Mouse (Mus musculus): Measurements from ENCODE around the gene Chic2. TPM values are rescaled to one million over a fixed set of nuclear protein-coding genes. Genes with fewer than 3 reads are reported as not detected.

The Chic2 gene
- total and polyA plus RNA-seq, 2 experiments from 2014 or later = 12.8 to 33.9 TPM

DNA sequence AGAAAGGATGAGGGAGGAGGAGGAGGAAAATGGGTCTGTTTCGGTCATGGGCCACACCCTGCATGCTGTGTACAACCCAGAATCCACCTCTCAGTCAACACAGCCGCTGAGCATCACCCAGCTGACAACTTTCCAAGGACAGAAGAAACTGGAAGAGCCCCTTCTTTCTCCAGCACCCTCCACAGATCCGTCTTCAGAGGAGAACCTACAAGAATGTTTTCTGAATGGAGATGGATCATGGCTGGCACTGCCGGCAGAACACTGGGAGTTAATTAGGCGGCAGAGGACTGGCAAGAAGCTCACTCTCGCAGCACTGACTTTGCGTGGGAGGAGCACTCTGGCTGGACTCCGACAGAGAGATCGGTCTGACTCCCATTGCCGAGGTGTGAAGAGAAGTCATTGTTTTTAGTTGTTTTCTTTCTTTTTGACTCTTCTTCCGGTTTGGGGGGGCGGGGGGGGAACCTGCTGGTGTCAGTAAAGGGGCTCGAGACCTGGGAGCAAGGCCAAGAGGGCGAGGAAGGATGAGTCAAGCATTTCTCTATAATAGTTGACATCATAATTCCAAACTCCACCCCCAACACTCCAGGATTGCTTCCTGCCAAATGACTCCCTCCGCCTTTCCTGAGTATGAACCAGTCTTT lies 2.2 kb upstream of the Chic2 start:
- Histone ChIP-seq H3K4me3 (ENCODE audit: low read length) (no peak overlapping the region), H3K4me1 (ENCODE audit: insufficient read depth, low read length) (peaks cover 15% of the 10 kb centered on the region), H3K27ac (no peak overlapping the region), H3K9ac (replicated peaks; ENCODE audit: low read length) (no peak overlapping the region), H3K4me2 (ENCODE audit: low read depth, low read length) (no peak overlapping the region), H3K9me3 (ENCODE audit: low read length) (no peaks in the 10 kb centered on the region), H3K27me3 (ENCODE audit: insufficient read depth, low read length) (no peaks in the 10 kb centered on the region), H3K36me3 (ENCODE audit: insufficient read depth, low read length) (no peaks in the 10 kb centered on the region)
- no peak for TF ChIP-seq CTCF (IDR thresholded peaks at IDR 0.05; ENCODE audit: low read depth)
- DNase-seq (ENCODE audit: low spot score) (no peak), ATAC-seq (no peak)
- WGBS = 37% methylated on average over 15 of the region's 15 CpGs

DNA sequence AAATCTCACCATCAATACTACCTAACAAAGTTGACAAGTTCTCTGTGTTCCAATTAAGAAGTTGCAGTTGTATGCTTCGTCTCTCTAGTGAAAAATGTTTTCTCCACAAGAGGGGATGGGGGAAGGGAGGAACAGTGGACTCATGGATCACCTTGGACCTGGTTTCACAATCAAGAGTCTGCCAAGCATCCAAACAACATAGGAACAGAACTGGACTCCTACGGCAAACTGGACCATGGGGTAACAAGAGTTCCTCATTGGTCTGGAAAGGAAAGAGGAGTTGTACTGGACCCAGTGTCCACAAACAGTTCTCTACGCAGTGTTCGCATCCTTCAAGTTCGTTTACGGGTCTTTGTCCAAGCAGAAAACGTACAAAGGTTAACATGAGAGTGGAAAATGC lies 797 bp upstream of the Chic2 start:
- no peak for TF ChIP-seq CTCF (IDR thresholded peaks at IDR 0.05; ENCODE audit: low read depth)
- Histone ChIP-seq H3K36me3 (ENCODE audit: insufficient read depth, low read length) (no peaks in the 10 kb centered on the region), H3K27ac (no peak overlapping the region), H3K4me3 (ENCODE audit: low read length) (no peak overlapping the region), H3K9ac (replicated peaks; ENCODE audit: low read length) (no peak overlapping the region), H3K4me1 (ENCODE audit: insufficient read depth, low read length) (peaks cover 16% of the 10 kb centered on the region), H3K27me3 (ENCODE audit: insufficient read depth, low read length) (no peaks in the 10 kb centered on the region), H3K9me3 (ENCODE audit: low read length) (no peaks in the 10 kb centered on the region), H3K4me2 (ENCODE audit: low read depth, low read length) (no peak overlapping the region)
- ATAC-seq (no peak), DNase-seq (ENCODE audit: low spot score) (no peak)
- 89% methylated on average over 7 of the region's 7 CpGs for WGBS

DNA sequence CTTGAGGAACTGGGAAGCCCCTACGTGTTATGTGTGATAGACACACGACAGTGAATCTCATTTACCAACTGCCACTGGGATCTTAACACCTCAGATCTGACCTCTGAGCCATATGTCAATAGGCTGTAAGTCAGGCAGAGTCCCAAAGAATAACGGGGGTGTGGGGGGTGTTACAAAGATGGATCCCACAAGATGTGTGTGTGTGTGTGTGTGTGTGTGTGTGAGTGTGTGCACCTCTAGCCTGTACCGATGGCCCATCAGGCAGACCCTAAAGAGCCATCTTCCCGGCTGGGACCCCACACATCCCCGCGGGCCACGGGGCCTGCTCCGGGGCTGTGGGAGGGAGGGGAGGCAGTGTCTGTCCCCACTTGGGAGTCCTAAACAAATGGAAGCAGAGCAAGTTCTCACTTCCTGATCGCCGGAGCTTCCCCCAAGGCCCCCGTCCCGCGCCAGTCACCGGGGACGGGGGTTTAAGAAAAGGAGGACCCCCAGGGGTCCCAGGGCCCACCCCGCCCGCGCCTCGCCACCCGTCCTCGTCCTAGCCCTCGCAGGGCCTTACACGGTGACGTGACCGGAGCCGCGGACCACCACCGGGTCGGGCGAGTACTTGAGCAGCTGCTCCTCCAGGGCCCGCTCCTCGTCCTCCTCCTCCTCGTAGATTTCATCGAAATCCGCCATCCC lies 813 bp downstream of the Chic2 start:
- no peaks in the 10 kb centered on the region for H3K9me3 ChIP-seq (ENCODE audit: low read length)
- H3K4me3 ChIP-seq (ENCODE audit: low read length) = peak overlapping the region; percentile 89
- peak overlapping the region; percentile 90 for H3K27ac ChIP-seq
- TF ChIP-seq CTCF (IDR thresholded peaks at IDR 0.05; ENCODE audit: low read depth) = no peak
- peaks cover 16% of the 10 kb centered on the region for H3K4me1 ChIP-seq (ENCODE audit: insufficient read depth, low read length)
- 2% methylated on average over 34 of the region's 36 CpGs for WGBS
- peak overlapping the region; percentile 92 for H3K9ac ChIP-seq (replicated peaks; ENCODE audit: low read length)
- H3K4me2 ChIP-seq (ENCODE audit: low read depth, low read length) = peak overlapping the region; percentile 92
- ATAC-seq (peak; percentile 84), DNase-seq (ENCODE audit: low spot score) (peak; percentile 21)
- no peaks in the 10 kb centered on the region for H3K27me3 ChIP-seq (ENCODE audit: insufficient read depth, low read length)
- H3K36me3 ChIP-seq (ENCODE audit: insufficient read depth, low read length) = no peaks in the 10 kb centered on the region

DNA sequence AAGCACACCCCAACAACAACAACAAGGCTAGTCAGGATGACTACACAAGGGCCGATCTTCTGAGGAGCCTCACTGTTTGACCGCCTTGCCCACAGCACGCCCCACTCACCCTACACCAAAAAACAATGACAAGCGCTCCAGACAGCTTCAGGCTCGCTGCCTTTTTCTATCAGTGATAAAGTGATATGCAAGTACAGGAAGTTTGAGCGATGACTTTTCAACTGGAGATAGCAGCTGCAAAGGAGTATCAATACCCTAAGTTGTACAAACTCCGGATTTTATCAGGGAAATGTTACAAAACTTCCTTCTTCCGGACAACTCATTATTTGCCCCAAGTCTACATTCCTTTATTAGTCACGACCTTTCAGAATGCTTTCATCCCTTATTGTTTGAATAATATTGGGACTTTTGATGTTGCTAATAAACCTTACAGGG lies 1.5 kb downstream of the Chic2 start:
- no peak for TF ChIP-seq CTCF (IDR thresholded peaks at IDR 0.05; ENCODE audit: low read depth)
- Histone ChIP-seq H3K4me1 (ENCODE audit: insufficient read depth, low read length) (peaks cover 16% of the 10 kb centered on the region), H3K4me3 (ENCODE audit: low read length) (peak overlapping the region; percentile 89), H3K9me3 (ENCODE audit: low read length) (no peaks in the 10 kb centered on the region), H3K36me3 (ENCODE audit: insufficient read depth, low read length) (no peaks in the 10 kb centered on the region), H3K27me3 (ENCODE audit: insufficient read depth, low read length) (no peaks in the 10 kb centered on the region), H3K27ac (no peak overlapping the region), H3K9ac (replicated peaks; ENCODE audit: low read length) (peak overlapping the region; percentile 92; the same call in 1 of the 2 replicates), H3K4me2 (ENCODE audit: low read depth, low read length) (peak overlapping the region; percentile 92)
- DNase-seq (ENCODE audit: low spot score) (no peak), ATAC-seq (no peak)
- 39% methylated on average over 9 of the region's 9 CpGs for WGBS

DNA sequence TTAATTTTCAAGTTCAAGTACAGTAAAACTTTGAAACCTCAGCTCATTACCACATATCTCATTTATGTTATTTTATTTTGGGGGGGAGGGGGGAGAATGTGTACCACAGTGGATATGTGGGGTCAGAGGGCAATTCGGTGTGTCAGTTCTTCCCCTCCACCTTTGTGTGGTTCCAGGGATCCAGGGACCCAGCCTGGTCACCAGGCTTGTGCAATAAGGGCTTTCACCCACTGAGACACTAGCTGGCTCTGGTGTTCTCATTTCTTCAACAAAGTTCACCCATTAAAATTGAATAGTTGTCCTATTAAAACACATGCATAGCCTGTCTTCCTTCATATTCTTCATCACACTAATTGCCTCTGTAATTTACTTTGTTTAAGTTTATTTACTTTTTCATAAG lies 5.3 kb downstream of the Chic2 start:
- Histone ChIP-seq H3K36me3 (ENCODE audit: insufficient read depth, low read length) (no peaks in the 10 kb centered on the region), H3K4me2 (ENCODE audit: low read depth, low read length) (no peak overlapping the region), H3K9me3 (ENCODE audit: low read length) (no peaks in the 10 kb centered on the region), H3K9ac (replicated peaks; ENCODE audit: low read length) (no peak overlapping the region), H3K27me3 (ENCODE audit: insufficient read depth, low read length) (no peaks in the 10 kb centered on the region), H3K27ac (no peak overlapping the region), H3K4me1 (ENCODE audit: insufficient read depth, low read length) (peaks cover 16% of the 10 kb centered on the region), H3K4me3 (ENCODE audit: low read length) (no peak overlapping the region)
- no peak for TF ChIP-seq CTCF (IDR thresholded peaks at IDR 0.05; ENCODE audit: low read depth)
- DNase-seq (ENCODE audit: low spot score) (no peak), ATAC-seq (no peak)
- WGBS = 97% methylated on average over 1 of the region's 1 CpGs

- no peak for TF ChIP-seq CTCF (IDR thresholded peaks at IDR 0.05; ENCODE audit: low read depth)
- Histone ChIP-seq H3K4me3 (ENCODE audit: low read length) (no peak overlapping the region), H3K9ac (replicated peaks; ENCODE audit: low read length) (no peak overlapping the region), H3K27ac (no peak overlapping the region), H3K4me2 (ENCODE audit: low read depth, low read length) (no peak overlapping the region), H3K36me3 (ENCODE audit: insufficient read depth, low read length) (no peaks in the 10 kb centered on the region), H3K27me3 (ENCODE audit: insufficient read depth, low read length) (no peaks in the 10 kb centered on the region), H3K9me3 (ENCODE audit: low read length) (no peaks in the 10 kb centered on the region), H3K4me1 (ENCODE audit: insufficient read depth, low read length) (no peaks in the 10 kb centered on the region)
- DNase-seq (ENCODE audit: low spot score) = no peak
- ATAC-seq = no peak
- WGBS = 85% methylated on average over 3 of the region's 3 CpGs
Observed at GRCm38 (mm10) chr5:75035475-75035874, 9.1 kb downstream of the Chic2 start.

GRCm38 (mm10) chr5:75014768-75015167 lies 29.8 kb downstream of the Chic2 start:
- Histone ChIP-seq H3K9me3 (ENCODE audit: low read length) (no peaks in the 10 kb centered on the region), H3K9ac (replicated peaks; ENCODE audit: low read length) (no peak overlapping the region), H3K4me3 (ENCODE audit: low read length) (no peak overlapping the region), H3K4me2 (ENCODE audit: low read depth, low read length) (no peak overlapping the region), H3K27ac (no peak overlapping the region), H3K36me3 (ENCODE audit: insufficient read depth, low read length) (no peaks in the 10 kb centered on the region), H3K27me3 (ENCODE audit: insufficient read depth, low read length) (no peaks in the 10 kb centered on the region), H3K4me1 (ENCODE audit: insufficient read depth, low read length) (no peaks in the 10 kb centered on the region)
- no peak for DNase-seq (ENCODE audit: low spot score)
- no peak for TF ChIP-seq CTCF (IDR thresholded peaks at IDR 0.05; ENCODE audit: low read depth)
- ATAC-seq = no peak
- 38% methylated on average over 1 of the region's 1 CpGs for WGBS
